Mouse (Mus musculus): ENCODE data around the gene Pak6. TPM values are rescaled to one million over a fixed set of nuclear protein-coding genes. Genes with fewer than 3 reads are reported as not detected.

Gene Pak6
- polyA plus RNA-seq (2015; fragmentation: Nextera tagmentation; extraction: Ambion mirVana): 42.7 and 53.9 TPM in 2 replicates

GRCm38 (mm10) chr2:118662902-118663803, at the start of gene Pak6:
Gene Pak6 (plus strand): TSS chr2:118663303.

GRCm38 (mm10) chr2:118703913-118704730, 41.0 kb downstream of the Pak6 start, which contains the start of gene Ankrd63:
Gene Ankrd63 (minus strand): TSS chr2:118703963.

DNA sequence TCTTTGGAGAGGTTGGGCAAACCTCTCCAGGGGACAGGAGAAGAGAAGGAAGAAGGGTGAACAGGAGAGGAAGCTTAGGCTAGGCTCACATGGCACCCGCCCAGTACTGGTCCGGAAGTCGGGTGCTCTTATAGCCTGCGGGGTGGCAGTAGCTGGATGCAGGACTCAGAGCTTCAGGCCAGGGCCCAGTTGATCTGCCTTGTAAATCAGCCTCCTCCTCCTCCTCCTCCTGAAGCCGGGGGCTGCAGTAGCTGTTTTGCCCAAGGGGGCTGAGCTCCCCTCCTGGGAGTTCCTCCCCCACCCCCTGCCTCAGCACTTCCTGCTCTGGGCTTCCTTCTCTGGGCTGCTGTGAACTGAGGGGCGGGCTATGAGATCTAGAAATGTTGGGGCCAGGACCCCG, 65.2 kb downstream of the Pak6 start, which contains the start of gene Plcb2:
TSS of gene Plcb2 (minus strand) at position 102 of the 400 bp plus-strand sequence.

DNA sequence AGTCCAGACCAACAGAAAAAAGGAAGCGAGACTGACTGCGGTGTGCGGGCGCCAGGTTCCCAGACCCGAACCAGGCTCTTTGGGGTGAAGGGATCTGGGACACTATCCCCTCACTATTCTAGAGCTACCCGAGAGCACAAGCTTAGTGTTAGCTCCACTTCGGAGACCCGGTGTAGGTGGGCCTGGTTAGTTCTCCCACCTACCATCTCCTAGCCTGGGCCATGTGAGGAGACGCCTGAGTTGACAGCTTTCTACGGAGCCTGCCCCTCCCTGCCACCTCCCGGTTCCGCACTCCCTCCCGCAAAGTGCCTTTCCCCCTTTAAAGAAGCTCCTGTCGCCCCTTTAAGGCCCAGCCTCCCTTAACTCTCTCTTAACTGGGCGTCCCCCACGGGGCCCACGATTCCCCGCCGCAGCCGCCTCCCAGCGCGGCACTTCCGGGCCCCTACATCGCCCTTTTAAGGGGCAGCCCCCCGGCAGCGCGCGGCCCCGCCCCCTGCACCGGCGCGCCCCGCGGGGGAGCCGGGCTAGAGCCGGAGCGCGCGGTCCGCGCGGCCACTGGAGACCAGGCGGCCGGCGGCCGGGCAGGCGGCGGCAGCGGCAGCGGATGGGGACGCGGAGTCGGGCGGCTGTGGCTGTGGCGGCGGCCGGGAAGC, 82.3 kb downstream of the Pak6 start, which contains the start of gene Inafm2:
TSS of gene Inafm2 (plus strand) at position 527 of the 653 bp plus-strand sequence.

Other genes starting within 250 kb of the Pak6 start
- gene Srp14, start 183.6 kb upstream of the Pak6 start, polyA plus RNA-seq (2015; fragmentation: Nextera tagmentation; extraction: Ambion mirVana): 343 and 352 TPM in 2 replicates
- 1.0 and 1.4 TPM in 2 replicates for gene Bmf, start 113.6 kb upstream of the Pak6 start, polyA plus RNA-seq (2015; fragmentation: Nextera tagmentation; extraction: Ambion mirVana)
- gene Bub1b, start 65.1 kb upstream of the Pak6 start, polyA plus RNA-seq (2015; fragmentation: Nextera tagmentation; extraction: Ambion mirVana): 3.6 and 4.9 TPM in 2 replicates
- gene Ankrd63, start 40.7 kb downstream of the Pak6 start, polyA plus RNA-seq (2015; fragmentation: Nextera tagmentation; extraction: Ambion mirVana): not detected in 2 replicates
- gene Plcb2, start 65.1 kb downstream of the Pak6 start, polyA plus RNA-seq (2015; fragmentation: Nextera tagmentation; extraction: Ambion mirVana): 0.79 and 0.81 TPM in 2 replicates
- gene Inafm2, start 82.5 kb downstream of the Pak6 start, polyA plus RNA-seq (2015; fragmentation: Nextera tagmentation; extraction: Ambion mirVana): 19.2 and 20.5 TPM in 2 replicates
- gene Ccdc9b, start 99.4 kb downstream of the Pak6 start, polyA plus RNA-seq (2015; fragmentation: Nextera tagmentation; extraction: Ambion mirVana): 0.88 and 0.92 TPM in 2 replicates
- gene Phgr1, start 109.5 kb downstream of the Pak6 start, polyA plus RNA-seq (2015; fragmentation: Nextera tagmentation; extraction: Ambion mirVana): not detected in 2 replicates
- 83.1 and 84.1 TPM in 2 replicates for gene Disp2, start 116.4 kb downstream of the Pak6 start, polyA plus RNA-seq (2015; fragmentation: Nextera tagmentation; extraction: Ambion mirVana)
- gene Knstrn, start 150.7 kb downstream of the Pak6 start, polyA plus RNA-seq (2015; fragmentation: Nextera tagmentation; extraction: Ambion mirVana): 7.9 and 9.6 TPM in 2 replicates
- 63.3 and 69.3 TPM in 2 replicates for gene Ivd, start 198.7 kb downstream of the Pak6 start, polyA plus RNA-seq (2015; fragmentation: Nextera tagmentation; extraction: Ambion mirVana)
- 6.7 and 6.8 TPM in 2 replicates for gene Bahd1, start 237.1 kb downstream of the Pak6 start, polyA plus RNA-seq (2015; fragmentation: Nextera tagmentation; extraction: Ambion mirVana)